Mouse (Mus musculus) lung, embryonic 14.5 days (tissue): ENCODE measurements around the gene Arid2. TPM values are rescaled to one million over a fixed set of nuclear protein-coding genes. Genes with fewer than 3 reads are reported as not detected.

Source experiments
- ATAC-seq: fragments of 200-750 bp; cut with Nextera tagmentation; 2 replicates; pipeline ENCODE4 v1.8.0; 2017; ENCODE audit warnings: mild to moderate bottlenecking, moderate TSS enrichment, moderate library complexity; ENCODE audit not compliant: insufficient read depth
- DNase-seq: peaks from one replicate; pipeline ENCODE4 v3.0.0-alpha.2; 2015
- H3K27ac ChIP-seq: fragments of 300-500 bp; sonication (generic); 2 replicates; pipeline ENCODE4 v1.5.1; 2014; ENCODE audit warnings: low read depth, mild to moderate bottlenecking, moderate library complexity
- H3K27me3 ChIP-seq: fragments of 300-500 bp; sonication (generic); 2 replicates; pipeline ENCODE4 v1.6.1; 2014; ENCODE audit warnings: low read length, control low read depth; ENCODE audit not compliant: insufficient read depth
- H3K36me3 ChIP-seq: fragments of 300-500 bp; sonication (generic); 2 replicates; pipeline ENCODE4 v1.6.1; 2014; ENCODE audit warnings: control low read depth; ENCODE audit not compliant: insufficient read depth
- H3K4me1 ChIP-seq: fragments of 300-500 bp; sonication (generic); 2 replicates; pipeline ENCODE4 v1.6.1; 2014; ENCODE audit warnings: antibody characterized with exemption, control low read depth; ENCODE audit not compliant: insufficient read depth
- H3K4me2 ChIP-seq: fragments of 300-500 bp; sonication (generic); 2 replicates; pipeline ENCODE4 v1.6.1; 2014; ENCODE audit warnings: mild to moderate bottlenecking
- H3K4me3 ChIP-seq: fragments of 300-500 bp; sonication (generic); 2 replicates; pipeline ENCODE4 v1.5.1; 2014; ENCODE audit warnings: low read depth, low read length
- H3K9ac ChIP-seq: fragments of 300-500 bp; sonication (generic); 2 replicates; pipeline ENCODE4 v1.6.1; 2014
- H3K9me3 ChIP-seq: fragments of 300-500 bp; sonication (generic); 2 replicates; pipeline ENCODE4 v1.6.1; 2016; ENCODE audit warnings: low read depth, low read length, control low read depth
- CTCF ChIP-seq: IDR thresholded peaks from 2 replicates; pipeline ENCODE4 v1.5.1; 2016; ENCODE audit warnings: antibody characterized with exemption, low read depth
- WGBS: fragments of 180-500 bp; shearing (Covaris S2); extraction: QIAGEN DNeasy Blood & Tissue Kit; methylation state at CpG from one replicate; pipeline ENCODE4 v1.1.7; 2014; 5-methylcytosine and 5-hydroxymethylcytosine counted together
- polyA plus RNA-seq: library from polyadenylated mRNA; unstranded; fragments of >200 nt; fragmentation: Nextera tagmentation; extraction: Ambion mirVana; gene quantifications from 2 replicates; pipeline ENCODE4 v1.2.1, GENCODE M21; 2014

Arid2 gene
- polyA plus RNA-seq, 1 experiment from 2014 or later, result 31.6 TPM

DNA sequence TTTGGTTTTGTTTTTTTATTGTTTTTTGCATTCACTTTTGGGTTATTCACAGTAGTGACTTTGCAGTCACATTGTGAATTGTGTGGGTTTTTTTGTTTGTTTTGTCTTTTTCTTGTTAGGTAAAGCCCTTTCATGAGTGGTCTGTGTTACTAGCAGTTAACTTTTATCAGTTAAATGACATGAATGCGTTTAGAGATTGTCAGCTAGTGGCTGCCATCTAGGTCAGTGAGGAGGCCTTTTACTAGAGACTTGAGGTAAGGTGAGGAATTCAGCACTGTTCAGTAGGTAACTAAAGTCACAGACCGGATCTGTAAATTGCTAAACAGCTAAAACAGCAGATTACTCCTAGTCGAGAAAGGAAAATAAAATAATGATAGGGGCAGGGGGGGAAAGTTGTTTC, 6.1 kb downstream of the Arid2 start:
- no peak for ATAC-seq
- H3K9me3 ChIP-seq, result no peaks in the 10 kb centered on the region
- H3K36me3 ChIP-seq, result peaks cover 29% of the 10 kb centered on the region
- H3K9ac ChIP-seq, result no peak overlapping the region
- no peak for TF ChIP-seq CTCF
- no peak for DNase-seq
- no peak overlapping the region for H3K4me2 ChIP-seq
- no peak overlapping the region for H3K4me3 ChIP-seq
- no peaks in the 10 kb centered on the region for H3K4me1 ChIP-seq
- 58% methylated on average over 3 of the region's 3 CpGs for WGBS
- no peaks in the 10 kb centered on the region for H3K27me3 ChIP-seq
- no peak overlapping the region for H3K27ac ChIP-seq

DNA sequence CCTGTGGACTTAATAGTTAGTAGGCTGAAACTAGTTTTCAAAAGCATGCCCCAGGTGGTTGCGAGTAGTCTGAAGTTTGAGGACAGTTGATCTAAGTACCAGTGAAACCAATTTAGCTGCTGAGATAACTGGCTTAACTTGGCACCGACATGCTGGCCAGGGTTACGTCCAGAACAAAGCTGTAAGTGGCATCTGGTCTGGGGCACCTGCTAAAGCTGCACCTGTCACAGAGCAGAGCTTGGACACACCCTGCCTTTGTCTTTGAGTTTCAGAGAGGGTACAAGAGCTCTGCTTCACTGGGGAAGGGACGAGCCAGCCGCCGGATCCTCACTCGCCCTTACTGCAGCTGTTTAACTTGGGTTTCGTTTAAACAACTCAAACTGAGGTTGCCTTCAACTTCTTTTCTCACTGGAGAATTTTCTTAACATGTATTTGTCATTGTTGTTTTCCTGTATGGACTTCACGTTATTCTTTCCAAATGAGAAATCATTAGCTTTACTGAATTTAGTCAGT, 9.8 kb downstream of the Arid2 start:
- Histone ChIP-seq H3K9ac (no peak overlapping the region), H3K4me2 (no peak overlapping the region), H3K27ac (no peak overlapping the region), H3K36me3 (peaks cover 44% of the 10 kb centered on the region), H3K4me3 (no peak overlapping the region), H3K9me3 (no peaks in the 10 kb centered on the region), H3K4me1 (no peaks in the 10 kb centered on the region), H3K27me3 (no peaks in the 10 kb centered on the region)
- WGBS, result 62% methylated on average over 9 of the region's 9 CpGs
- no peak for ATAC-seq
- DNase-seq, result no peak
- TF ChIP-seq CTCF, result no peak

DNA sequence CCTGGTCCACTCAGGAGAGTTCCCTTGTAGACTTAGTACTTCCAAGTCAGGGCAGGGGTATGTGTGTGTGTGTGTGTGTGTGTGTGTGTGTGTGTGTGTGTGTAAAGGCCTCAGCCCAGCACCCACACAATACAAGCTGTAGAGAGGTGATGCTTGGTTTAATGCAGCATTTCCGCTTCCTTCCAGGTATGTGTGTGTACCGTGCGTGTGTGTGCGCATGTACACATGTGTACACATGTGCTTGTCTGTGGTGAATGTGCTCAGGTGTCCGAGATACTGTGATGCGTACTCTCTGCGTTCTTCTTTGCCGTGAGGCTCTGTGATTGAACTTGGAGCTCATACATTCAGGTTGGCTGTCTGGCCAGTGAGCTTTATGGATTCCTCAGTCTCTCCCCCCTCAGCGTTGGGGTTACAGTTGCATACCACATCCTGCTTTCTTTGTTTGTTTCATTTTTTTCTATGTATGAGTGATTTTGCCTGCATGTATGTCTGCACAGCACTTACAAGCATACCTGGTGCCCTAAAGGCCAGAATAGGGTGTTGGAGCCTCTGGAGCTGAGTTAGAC, 10.4 kb downstream of the Arid2 start:
- TF ChIP-seq CTCF, result no peak
- DNase-seq, result no peak
- Histone ChIP-seq H3K9ac (no peak overlapping the region), H3K27me3 (no peaks in the 10 kb centered on the region), H3K36me3 (peaks cover 38% of the 10 kb centered on the region), H3K4me1 (no peaks in the 10 kb centered on the region), H3K4me2 (no peak overlapping the region), H3K27ac (no peak overlapping the region), H3K9me3 (no peaks in the 10 kb centered on the region), H3K4me3 (no peak overlapping the region)
- peak; percentile 38; the same call in 1 of the 2 replicates for ATAC-seq
- 92% methylated on average over 9 of the region's 9 CpGs for WGBS

DNA sequence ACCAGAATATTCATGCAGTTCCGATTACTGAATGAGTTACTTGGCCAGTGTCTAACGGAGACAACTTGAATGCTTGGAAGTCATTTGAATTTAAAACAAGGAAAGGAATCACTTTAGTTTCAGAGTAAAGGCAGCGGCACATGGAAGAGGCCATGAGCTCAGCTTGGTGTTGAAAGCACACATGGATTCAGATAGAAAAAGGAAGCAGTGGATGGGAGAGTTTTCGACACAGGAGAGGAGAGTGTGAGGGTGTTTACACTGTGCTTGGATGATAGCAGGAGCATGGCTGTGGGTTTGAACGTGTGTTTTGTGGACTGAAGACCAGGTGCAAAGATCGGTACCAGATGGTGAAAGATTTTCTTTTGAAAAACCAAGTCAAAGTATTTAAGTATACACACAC, 22.0 kb downstream of the Arid2 start:
- TF ChIP-seq CTCF, result no peak
- ATAC-seq (no peak), DNase-seq (no peak)
- Histone ChIP-seq H3K27me3 (no peaks in the 10 kb centered on the region), H3K36me3 (peaks cover 28% of the 10 kb centered on the region), H3K4me3 (no peak overlapping the region), H3K4me1 (no peaks in the 10 kb centered on the region), H3K27ac (no peak overlapping the region), H3K4me2 (no peak overlapping the region), H3K9me3 (no peaks in the 10 kb centered on the region), H3K9ac (no peak overlapping the region)
- WGBS, result 72% methylated on average over 6 of the region's 6 CpGs

DNA sequence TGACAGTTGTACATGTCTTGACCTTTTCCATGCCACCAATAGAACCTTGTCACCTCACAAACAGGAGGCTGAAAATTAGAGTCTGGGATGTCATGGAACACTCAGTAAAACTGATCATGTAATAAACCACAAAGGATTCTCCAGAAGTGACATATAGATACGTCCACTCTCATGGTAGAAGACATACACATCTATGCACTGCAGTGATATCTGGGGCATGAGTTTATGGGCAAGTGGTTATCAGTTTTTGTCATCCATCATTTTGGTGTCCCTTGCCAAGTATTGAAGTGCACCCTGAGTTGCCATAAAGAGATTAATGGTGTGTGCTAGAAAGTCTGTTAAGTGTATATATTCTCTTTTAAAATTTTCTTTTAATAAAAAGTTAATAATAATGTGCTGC, 25.6 kb downstream of the Arid2 start:
- TF ChIP-seq CTCF, result no peak
- H3K4me1 ChIP-seq, result no peaks in the 10 kb centered on the region
- H3K27me3 ChIP-seq, result no peaks in the 10 kb centered on the region
- no peak overlapping the region for H3K27ac ChIP-seq
- no peak for DNase-seq
- no peak overlapping the region for H3K4me3 ChIP-seq
- WGBS, result 88% methylated on average over 1 of the region's 1 CpGs
- H3K4me2 ChIP-seq, result no peak overlapping the region
- peaks cover 15% of the 10 kb centered on the region; the same call in 1 of the 2 replicates for H3K36me3 ChIP-seq
- ATAC-seq, result no peak
- no peaks in the 10 kb centered on the region for H3K9me3 ChIP-seq
- H3K9ac ChIP-seq, result no peak overlapping the region

DNA sequence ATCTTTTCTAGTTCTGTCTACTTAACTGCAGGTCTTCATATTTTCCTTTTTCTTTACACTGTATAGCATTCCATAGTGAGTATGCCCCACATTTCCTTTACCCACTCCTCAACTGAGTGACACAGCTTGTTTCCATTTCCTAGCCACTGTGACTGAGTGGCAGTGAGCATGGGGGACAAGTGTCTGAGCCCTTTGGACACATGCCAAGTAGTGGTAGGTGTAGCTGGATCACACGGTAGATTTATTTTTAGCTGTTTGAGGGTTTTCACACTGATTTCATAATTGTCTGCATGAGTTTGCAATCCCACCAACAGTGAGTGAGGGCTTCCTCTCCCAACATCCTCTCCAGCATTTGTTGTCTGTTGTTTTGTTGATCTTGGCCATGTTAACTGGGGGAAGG, 28.3 kb downstream of the Arid2 start:
- peak; percentile 57 for DNase-seq
- Histone ChIP-seq H3K36me3 (peaks cover 12% of the 10 kb centered on the region; the same call in 1 of the 2 replicates), H3K4me3 (no peak overlapping the region), H3K27ac (no peak overlapping the region), H3K4me1 (no peaks in the 10 kb centered on the region; the same call in 1 of the 2 replicates), H3K27me3 (no peaks in the 10 kb centered on the region), H3K4me2 (no peak overlapping the region), H3K9me3 (no peaks in the 10 kb centered on the region), H3K9ac (no peak overlapping the region)
- no peak for TF ChIP-seq CTCF
- no peak for ATAC-seq
- WGBS, result 21% methylated on average over 1 of the region's 1 CpGs

DNA sequence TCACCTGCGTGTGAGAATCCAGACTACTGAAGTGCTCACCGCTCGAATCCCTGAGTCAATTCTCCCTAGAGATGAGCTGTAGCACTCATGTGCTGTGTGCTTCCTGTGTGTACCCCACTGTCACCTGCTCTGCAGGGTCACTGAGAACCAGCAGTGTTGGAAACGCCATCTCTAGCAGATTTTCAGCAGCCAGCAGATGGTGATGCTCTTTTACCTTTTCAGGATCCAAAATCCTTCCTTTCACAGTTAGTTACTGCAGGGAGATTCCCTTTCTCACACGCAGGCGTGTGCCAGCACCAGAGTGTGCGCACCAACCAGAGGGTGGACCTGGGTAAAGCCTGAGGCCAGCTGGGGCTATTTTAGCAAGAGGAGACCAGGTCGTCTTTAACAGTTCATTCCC, 32.0 kb downstream of the Arid2 start:
- no peak for ATAC-seq
- H3K4me1 ChIP-seq, result no peaks in the 10 kb centered on the region; the same call in 1 of the 2 replicates
- TF ChIP-seq CTCF, result no peak

More for the DNA sequence above, 32.0 kb downstream of the Arid2 start:
- Histone ChIP-seq H3K9ac (no peak overlapping the region), H3K9me3 (no peaks in the 10 kb centered on the region), H3K27ac (no peak overlapping the region), H3K36me3 (peaks cover 3% of the 10 kb centered on the region; the same call in 1 of the 2 replicates), H3K27me3 (no peaks in the 10 kb centered on the region), H3K4me3 (no peak overlapping the region), H3K4me2 (no peak overlapping the region)
- DNase-seq, result no peak
- 80% methylated on average over 8 of the region's 8 CpGs for WGBS
